Mouse (Mus musculus): ENCODE results near the gene Gtf3c1.

GRCm38 (mm10) chr7:125671396-125671795 is 36.2 kb downstream of the Gtf3c1 start:
- TF ChIP-seq CTCF (conservative IDR thresholded peaks at IDR 0.05; ENCODE audit: low read length) (no peak), POU5F1 (IDR thresholded peaks at IDR 0.05; ENCODE audit: borderline replicate concordance, low read length) (no peak)
